Mouse (Mus musculus): ENCODE data around the gene Rundc1. TPM values are rescaled to one million over a fixed set of nuclear protein-coding genes. Genes with fewer than 3 reads are reported as not detected.

Gene Rundc1
- polyA plus RNA-seq (2015; fragmentation: Nextera tagmentation; extraction: Ambion mirVana): 8.9 and 9.2 TPM in 2 replicates

GRCm38 (mm10) chr11:101424925-101425813 lies at the start of gene Rundc1, which contains the start of gene Ptges3l:
Gene Rundc1, plus strand, starts transcription at chr11:101425085.
Gene Ptges3l, minus strand, starts transcription at chr11:101425333.

DNA sequence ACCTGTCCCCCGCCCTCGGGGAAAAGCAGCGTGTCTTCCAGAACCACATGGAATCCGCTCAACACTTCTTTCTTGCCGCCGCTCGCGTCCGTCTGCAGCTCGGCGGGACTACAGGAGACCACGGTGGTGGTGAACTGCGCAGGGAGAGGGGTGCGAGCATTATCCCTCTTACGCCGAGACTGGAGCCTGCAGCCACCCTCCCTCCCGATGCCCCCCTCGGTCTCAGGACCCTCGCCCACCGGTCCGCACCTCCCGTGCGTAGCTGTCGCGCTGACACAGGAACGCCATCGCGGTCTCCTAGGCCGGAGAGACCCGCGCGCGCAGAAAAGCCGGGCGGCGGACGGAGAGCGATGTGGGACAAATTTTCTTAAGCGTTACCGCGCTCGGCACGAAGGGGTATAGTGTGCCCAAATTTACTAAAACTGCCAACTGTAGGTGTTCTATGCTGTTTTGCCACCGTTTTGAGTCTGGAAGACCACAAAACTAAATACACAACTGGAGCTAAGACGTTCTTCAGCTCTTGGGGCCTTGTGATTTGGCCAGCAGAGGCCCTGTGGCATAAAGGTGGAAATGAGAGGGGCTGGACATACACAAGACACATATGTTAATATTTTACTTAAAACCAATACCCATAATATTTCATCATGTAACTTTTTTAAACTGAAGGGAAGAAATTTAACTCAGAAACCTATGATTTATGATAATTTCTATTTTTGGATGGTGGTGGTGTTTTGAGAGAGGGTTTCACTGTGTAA lies 7.6 kb upstream of the Rundc1 start, which contains the start of gene Aarsd1:
Aarsd1 (minus strand) TSS at position 515 of the 755 bp plus-strand sequence.

GRCm38 (mm10) chr11:101424105-101424851 lies 607 bp upstream of the Rundc1 start, which contains the start of gene Gm27029:
Gene Gm27029, minus strand, starts transcription at chr11:101424796.

GRCm38 (mm10) chr11:101442127-101442693 lies 17.3 kb downstream of the Rundc1 start, which contains the start of gene Rpl27:
Gene Rpl27, plus strand, starts transcription at chr11:101442298.

GRCm38 (mm10) chr11:101448274-101448746 lies 23.4 kb downstream of the Rundc1 start, which contains the start of gene Ifi35:
Gene Ifi35, plus strand, starts transcription at chr11:101448407.

GRCm38 (mm10) chr11:101464211-101465100 lies 39.6 kb downstream of the Rundc1 start, which contains the start of gene Rnd2:
Gene Rnd2, plus strand, starts transcription at chr11:101464999.

GRCm38 (mm10) chr11:101465869-101466551 lies 41.1 kb downstream of the Rundc1 start, which contains the start of gene Vat1:
Gene Vat1, minus strand, starts transcription at chr11:101466230.

Small RNAs within 50 kb of the gene (microRNA-seq; reads per million reads assigned to microRNA genes)
- gene Mir6929: 0.85 to 1.7 reads per million in 2 experiments

Other genes starting within 250 kb of the Rundc1 start
- 0.32 and 0.35 TPM in 2 replicates for gene Ccr10, start 249.6 kb upstream of the Rundc1 start, polyA plus RNA-seq (2015; fragmentation: Nextera tagmentation; extraction: Ambion mirVana)
- gene Ezh1, start 198.6 kb upstream of the Rundc1 start, polyA plus RNA-seq (2015; fragmentation: Nextera tagmentation; extraction: Ambion mirVana): 10.7 and 14.2 TPM in 2 replicates
- 98.1 and 102 TPM in 2 replicates for gene Ramp2, start 179.1 kb upstream of the Rundc1 start, polyA plus RNA-seq (2015; fragmentation: Nextera tagmentation; extraction: Ambion mirVana)
- 54.8 and 66.6 TPM in 2 replicates for gene Vps25, start 171.4 kb upstream of the Rundc1 start, polyA plus RNA-seq (2015; fragmentation: Nextera tagmentation; extraction: Ambion mirVana)
- 1.5 and 1.7 TPM in 2 replicates for gene Wnk4, start 164.5 kb upstream of the Rundc1 start, polyA plus RNA-seq (2015; fragmentation: Nextera tagmentation; extraction: Ambion mirVana)
- 0.24 and 0.41 TPM in 2 replicates for gene Cntd1, start 146.1 kb upstream of the Rundc1 start, polyA plus RNA-seq (2015; fragmentation: Nextera tagmentation; extraction: Ambion mirVana)
- 145 and 147 TPM in 2 replicates for gene Coa3, start 146.0 kb upstream of the Rundc1 start, polyA plus RNA-seq (2015; fragmentation: Nextera tagmentation; extraction: Ambion mirVana)
- 69.9 and 72.6 TPM in 2 replicates for gene Becn1, start 122.8 kb upstream of the Rundc1 start, polyA plus RNA-seq (2015; fragmentation: Nextera tagmentation; extraction: Ambion mirVana)
- 44.9 and 53.1 TPM in 2 replicates for gene Psme3, start 108.9 kb upstream of the Rundc1 start, polyA plus RNA-seq (2015; fragmentation: Nextera tagmentation; extraction: Ambion mirVana)
- 0.06 and 0.23 TPM in 2 replicates for gene Aoc2, start 100.0 kb upstream of the Rundc1 start, polyA plus RNA-seq (2015; fragmentation: Nextera tagmentation; extraction: Ambion mirVana)
- 4.1 and 8.1 TPM in 2 replicates for gene Aoc3, start 94.5 kb upstream of the Rundc1 start, polyA plus RNA-seq (2015; fragmentation: Nextera tagmentation; extraction: Ambion mirVana)
- gene G6pc, start 57.5 kb upstream of the Rundc1 start, polyA plus RNA-seq (2015; fragmentation: Nextera tagmentation; extraction: Ambion mirVana): 0.09 TPM in 1 of 2 replicates, not detected in the other
- gene Aarsd1, start 7.5 kb upstream of the Rundc1 start, polyA plus RNA-seq (2015; fragmentation: Nextera tagmentation; extraction: Ambion mirVana): 25.4 and 25.7 TPM in 2 replicates
- gene Gm27029, start 289 bp upstream of the Rundc1 start, polyA plus RNA-seq (2015; fragmentation: Nextera tagmentation; extraction: Ambion mirVana): 3.9 and 7.0 TPM in 2 replicates
- 143 and 148 TPM in 2 replicates for gene Ptges3l, start 248 bp downstream of the Rundc1 start, polyA plus RNA-seq (2015; fragmentation: Nextera tagmentation; extraction: Ambion mirVana)
- 221 and 229 TPM in 2 replicates for gene Rpl27, start 17.2 kb downstream of the Rundc1 start, polyA plus RNA-seq (2015; fragmentation: Nextera tagmentation; extraction: Ambion mirVana)
- 14.9 and 17.1 TPM in 2 replicates for gene Ifi35, start 23.3 kb downstream of the Rundc1 start, polyA plus RNA-seq (2015; fragmentation: Nextera tagmentation; extraction: Ambion mirVana)
- 3.0 and 3.9 TPM in 2 replicates for gene Rnd2, start 39.9 kb downstream of the Rundc1 start, polyA plus RNA-seq (2015; fragmentation: Nextera tagmentation; extraction: Ambion mirVana)
- 22.7 and 30.2 TPM in 2 replicates for gene Vat1, start 41.1 kb downstream of the Rundc1 start, polyA plus RNA-seq (2015; fragmentation: Nextera tagmentation; extraction: Ambion mirVana)
- 1.0 and 1.8 TPM in 2 replicates for gene Brca1, start 126.9 kb downstream of the Rundc1 start, polyA plus RNA-seq (2015; fragmentation: Nextera tagmentation; extraction: Ambion mirVana)
- gene Nbr1, start 127.1 kb downstream of the Rundc1 start, polyA plus RNA-seq (2015; fragmentation: Nextera tagmentation; extraction: Ambion mirVana): 49.1 and 51.6 TPM in 2 replicates
- 6.1 and 8.6 TPM in 2 replicates for gene Tmem106a, start 157.2 kb downstream of the Rundc1 start, polyA plus RNA-seq (2015; fragmentation: Nextera tagmentation; extraction: Ambion mirVana)
- gene Gm11634, start 174.2 kb downstream of the Rundc1 start, polyA plus RNA-seq (2015; fragmentation: Nextera tagmentation; extraction: Ambion mirVana): not detected in 2 replicates
- gene Rdm1, start 202.1 kb downstream of the Rundc1 start, polyA plus RNA-seq (2015; fragmentation: Nextera tagmentation; extraction: Ambion mirVana): 21.7 and 27.2 TPM in 2 replicates
- 2.3 and 3.2 TPM in 2 replicates for gene Arl4d, start 240.5 kb downstream of the Rundc1 start, polyA plus RNA-seq (2015; fragmentation: Nextera tagmentation; extraction: Ambion mirVana)

Data from skeletal muscle tissue, postnatal 0 days (tissue).